Mouse (Mus musculus): ENCODE measurements around the gene Ovol1. TPM values are rescaled to one million over a fixed set of nuclear protein-coding genes. Genes with fewer than 3 reads are reported as not detected.

Ovol1 gene
- polyA plus RNA-seq, 1 experiment from 2014 or later: 30.3 TPM

GRCm38 (mm10) chr19:5512091-5513004 lies 48.1 kb downstream of the Ovol1 start:
- no peak overlapping the region for H3K9ac ChIP-seq
- H3K27me3 ChIP-seq: no peaks in the 10 kb centered on the region
- H3K36me3 ChIP-seq: no peaks in the 10 kb centered on the region
- no peak for ATAC-seq (ENCODE audit: insufficient number of reproducible peaks, low FRiP score, low TSS enrichment, low read depth)
- 0 out of 2 replicates have a peak overlapping the region, but pooled peaks have one; percentile 3 for H3K4me3 ChIP-seq
- peaks cover 18% of the 10 kb centered on the region for H3K4me1 ChIP-seq
- WGBS: 86% methylated on average over 12 of the region's 12 CpGs
- no peak overlapping the region for H3K4me2 ChIP-seq
- H3K27ac ChIP-seq: no peak overlapping the region
- no peaks in the 10 kb centered on the region for H3K9me3 ChIP-seq

GRCm38 (mm10) chr19:5511074-5511632 lies 49.3 kb downstream of the Ovol1 start:
- Histone ChIP-seq H3K27me3 (no peaks in the 10 kb centered on the region), H3K4me1 (peaks cover 18% of the 10 kb centered on the region), H3K27ac (peak overlapping the region; percentile 76), H3K9ac (peak overlapping the region; percentile 52), H3K4me2 (peak overlapping the region; percentile 82), H3K4me3 (peak overlapping the region; percentile 50), H3K36me3 (no peaks in the 10 kb centered on the region), H3K9me3 (no peaks in the 10 kb centered on the region)
- no peak for ATAC-seq (ENCODE audit: insufficient number of reproducible peaks, low FRiP score, low TSS enrichment, low read depth)
- WGBS: 45% methylated on average over 15 of the region's 15 CpGs

- Histone ChIP-seq H3K27ac (peak within 1 kb of the TSS; percentile 76), H3K4me2 (peak within 1 kb of the TSS; percentile 82), H3K36me3 (no peaks in the 10 kb centered on the region), H3K4me3 (peak within 1 kb of the TSS; percentile 50), H3K4me1 (peaks cover 18% of the 10 kb centered on the region), H3K27me3 (no peaks in the 10 kb centered on the region), H3K9me3 (no peaks in the 10 kb centered on the region), H3K9ac (peak within 1 kb of the TSS; percentile 52)
- peak; percentile 98 for ATAC-seq (ENCODE audit: insufficient number of reproducible peaks, low FRiP score, low TSS enrichment, low read depth)
- 2% methylated on average over 47 of the region's 47 CpGs for WGBS
Observed at GRCm38 (mm10) chr19:5510031-5511026, 50.1 kb downstream of the Ovol1 start, which contains the start of gene Snx32. TSS of gene Snx32 (minus strand) at chr19:5510538.

- no peaks in the 10 kb centered on the region for H3K27me3 ChIP-seq
- H3K4me1 ChIP-seq: no peaks in the 10 kb centered on the region
- ATAC-seq (ENCODE audit: insufficient number of reproducible peaks, low FRiP score, low TSS enrichment, low read depth): no peak
- no peaks in the 10 kb centered on the region; the same call in 1 of the 2 replicates for H3K36me3 ChIP-seq
- WGBS: 51% methylated on average over 17 of the region's 17 CpGs
- H3K9me3 ChIP-seq: no peaks in the 10 kb centered on the region
- no peak within 1 kb of the TSS for H3K4me2 ChIP-seq
- no peak within 1 kb of the TSS for H3K9ac ChIP-seq
- H3K4me3 ChIP-seq: no peak within 1 kb of the TSS
- no peak within 1 kb of the TSS for H3K27ac ChIP-seq
Observed at GRCm38 (mm10) chr19:5503687-5504086, 56.8 kb downstream of the Ovol1 start, which contains the start of gene 1700020D05Rik. TSS of gene 1700020D05Rik (minus strand) at chr19:5503787.

GRCm38 (mm10) chr19:5500330-5500875 lies 60.0 kb downstream of the Ovol1 start:
- no peak overlapping the region for H3K4me3 ChIP-seq
- H3K4me1 ChIP-seq: no peaks in the 10 kb centered on the region
- peaks cover 24% of the 10 kb centered on the region for H3K36me3 ChIP-seq
- H3K27ac ChIP-seq: no peak overlapping the region
- H3K9ac ChIP-seq: no peak overlapping the region
- WGBS: 89% methylated on average over 2 of the region's 2 CpGs
- no peak for ATAC-seq (ENCODE audit: insufficient number of reproducible peaks, low FRiP score, low TSS enrichment, low read depth)
- no peaks in the 10 kb centered on the region for H3K27me3 ChIP-seq
- H3K9me3 ChIP-seq: no peaks in the 10 kb centered on the region
- no peak overlapping the region for H3K4me2 ChIP-seq

Other genes with a start within 250 kb of the Ovol1 start
- gene Catsper1, start 224.9 kb downstream of the Ovol1 start, polyA plus RNA-seq (2015; fragmentation: Nextera tagmentation; extraction: Ambion mirVana): not detected in 2 replicates
- 40.0 and 50.9 TPM in 2 replicates for gene Cst6, start 211.1 kb downstream of the Ovol1 start, polyA plus RNA-seq (2015; fragmentation: Nextera tagmentation; extraction: Ambion mirVana)
- gene Eif1ad, start 193.9 kb downstream of the Ovol1 start, polyA plus RNA-seq (2015; fragmentation: Nextera tagmentation; extraction: Ambion mirVana): 57.3 and 60.1 TPM in 2 replicates
- 372 and 374 TPM in 2 replicates for gene Banf1, start 193.5 kb downstream of the Ovol1 start, polyA plus RNA-seq (2015; fragmentation: Nextera tagmentation; extraction: Ambion mirVana)
- gene Sart1, start 171.9 kb downstream of the Ovol1 start, polyA plus RNA-seq (2015; fragmentation: Nextera tagmentation; extraction: Ambion mirVana): 67.0 and 72.1 TPM in 2 replicates
- gene Tsga10ip, start 158.1 kb downstream of the Ovol1 start, polyA plus RNA-seq (2015; fragmentation: Nextera tagmentation; extraction: Ambion mirVana): 0.42 TPM in 1 of 2 replicates, not detected in the other
- 254 and 257 TPM in 2 replicates for gene Drap1, start 135.7 kb downstream of the Ovol1 start, polyA plus RNA-seq (2015; fragmentation: Nextera tagmentation; extraction: Ambion mirVana)
- gene AI837181, start 135.5 kb downstream of the Ovol1 start, polyA plus RNA-seq (2015; fragmentation: Nextera tagmentation; extraction: Ambion mirVana): 68.6 and 69.9 TPM in 2 replicates
- not detected in 2 replicates for gene Fosl1, start 113.1 kb downstream of the Ovol1 start, polyA plus RNA-seq (2015; fragmentation: Nextera tagmentation; extraction: Ambion mirVana)
- 6.6 and 6.9 TPM in 2 replicates for gene Ccdc85b, start 102.8 kb downstream of the Ovol1 start, polyA plus RNA-seq (2015; fragmentation: Nextera tagmentation; extraction: Ambion mirVana)
- 99.3 and 105 TPM in 2 replicates for gene Fibp, start 100.0 kb downstream of the Ovol1 start, polyA plus RNA-seq (2015; fragmentation: Nextera tagmentation; extraction: Ambion mirVana)
- gene Ctsw, start 92.1 kb downstream of the Ovol1 start, polyA plus RNA-seq (2015; fragmentation: Nextera tagmentation; extraction: Ambion mirVana): 0.82 and 1.7 TPM in 2 replicates
- 221 and 223 TPM in 2 replicates for gene Efemp2, start 86.7 kb downstream of the Ovol1 start, polyA plus RNA-seq (2015; fragmentation: Nextera tagmentation; extraction: Ambion mirVana)
- 35.5 and 36.6 TPM in 2 replicates for gene Mus81, start 72.2 kb downstream of the Ovol1 start, polyA plus RNA-seq (2015; fragmentation: Nextera tagmentation; extraction: Ambion mirVana)
- gene Cfl1, start 70.2 kb downstream of the Ovol1 start, polyA plus RNA-seq (2015; fragmentation: Nextera tagmentation; extraction: Ambion mirVana): 2,209 and 2,356 TPM in 2 replicates
- gene 1700020D05Rik, start 56.9 kb downstream of the Ovol1 start, polyA plus RNA-seq (2015; fragmentation: Nextera tagmentation; extraction: Ambion mirVana): not detected in 2 replicates
- 9.4 and 10.3 TPM in 2 replicates for gene Snx32, start 50.1 kb downstream of the Ovol1 start, polyA plus RNA-seq (2015; fragmentation: Nextera tagmentation; extraction: Ambion mirVana)
- gene Ap5b1, start 7.4 kb upstream of the Ovol1 start, polyA plus RNA-seq (2015; fragmentation: Nextera tagmentation; extraction: Ambion mirVana): 4.3 and 4.4 TPM in 2 replicates
- gene Rnaseh2c, start 41.2 kb upstream of the Ovol1 start, polyA plus RNA-seq (2015; fragmentation: Nextera tagmentation; extraction: Ambion mirVana): 115 and 116 TPM in 2 replicates
- 43.3 and 48.7 TPM in 2 replicates for gene Kat5, start 49.6 kb upstream of the Ovol1 start, polyA plus RNA-seq (2015; fragmentation: Nextera tagmentation; extraction: Ambion mirVana)
- 57.3 and 62.0 TPM in 2 replicates for gene Rela, start 76.8 kb upstream of the Ovol1 start, polyA plus RNA-seq (2015; fragmentation: Nextera tagmentation; extraction: Ambion mirVana)
- 31.1 and 31.2 TPM in 2 replicates for gene Sipa1, start 103.1 kb upstream of the Ovol1 start, polyA plus RNA-seq (2015; fragmentation: Nextera tagmentation; extraction: Ambion mirVana)
- gene Map3k11, start 128.1 kb upstream of the Ovol1 start, polyA plus RNA-seq (2015; fragmentation: Nextera tagmentation; extraction: Ambion mirVana): 22.7 and 24.9 TPM in 2 replicates
- 18.5 and 20.9 TPM in 2 replicates for gene Pcnx3, start 128.3 kb upstream of the Ovol1 start, polyA plus RNA-seq (2015; fragmentation: Nextera tagmentation; extraction: Ambion mirVana)
- 3.1 and 4.4 TPM in 2 replicates for gene Kcnk7, start 143.7 kb upstream of the Ovol1 start, polyA plus RNA-seq (2015; fragmentation: Nextera tagmentation; extraction: Ambion mirVana)
- 28.9 and 48.5 TPM in 2 replicates for gene Ehbp1l1, start 165.7 kb upstream of the Ovol1 start, polyA plus RNA-seq (2015; fragmentation: Nextera tagmentation; extraction: Ambion mirVana)
- gene Fam89b, start 169.0 kb upstream of the Ovol1 start, polyA plus RNA-seq (2015; fragmentation: Nextera tagmentation; extraction: Ambion mirVana): 101 and 107 TPM in 2 replicates
- gene Ltbp3, start 180.3 kb upstream of the Ovol1 start, polyA plus RNA-seq (2015; fragmentation: Nextera tagmentation; extraction: Ambion mirVana): 59.4 and 64.3 TPM in 2 replicates
- 81.6 and 85.1 TPM in 2 replicates for gene Scyl1, start 210.8 kb upstream of the Ovol1 start, polyA plus RNA-seq (2015; fragmentation: Nextera tagmentation; extraction: Ambion mirVana)